Mouse (Mus musculus) mature B cell (primary cell): ENCODE measurements around the gene Mbnl1.
"Not testable (repeated sequence)": the region's sequence is repeated elsewhere in the genome, so short reads cannot be mapped to it uniquely, and the experiment has no call there.

Experiments used
- in situ Hi-C: fragments of 300-500 bp; cut with MboI; formaldehyde crosslinking; loops from 2 replicates; pipeline ENCODE4 v1.14.3; 2019

Gene Mbnl1

DNA sequence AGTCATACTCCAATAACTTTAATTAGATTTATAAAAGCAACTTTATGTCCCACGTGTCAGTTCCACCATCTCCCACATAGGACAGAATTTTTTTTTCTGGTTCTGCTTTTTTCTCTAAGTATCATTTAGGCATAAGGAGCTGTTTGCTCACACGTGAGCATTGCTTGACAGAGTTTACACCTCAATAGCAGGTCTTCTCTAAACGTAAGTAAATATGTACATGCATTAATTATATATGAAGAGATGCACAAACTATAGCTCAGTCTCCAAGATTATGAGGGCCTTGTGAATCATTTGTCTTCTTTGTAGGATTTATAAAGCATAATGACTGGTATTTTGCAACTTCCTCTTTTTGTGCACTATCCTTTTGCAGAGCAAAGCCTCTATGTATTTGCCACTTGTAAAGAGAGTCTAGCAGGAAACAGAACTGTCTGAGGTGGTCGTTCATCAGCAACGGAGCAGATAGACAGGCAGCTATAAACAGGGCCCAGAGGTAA lies at the start of gene Mbnl1:
Gene Mbnl1, plus strand, starts transcription at position 150 of the 497 bp plus-strand sequence.
- in situ Hi-C loops = no loop called here

GRCm38 (mm10) chr3:60424148-60424547 lies 48.5 kb upstream of the Mbnl1 start:
- in situ Hi-C loops = no loop called here

- in situ Hi-C loops = no loop called here
Measured at GRCm38 (mm10) chr3:60429049-60429448, 43.6 kb upstream of the Mbnl1 start.

DNA sequence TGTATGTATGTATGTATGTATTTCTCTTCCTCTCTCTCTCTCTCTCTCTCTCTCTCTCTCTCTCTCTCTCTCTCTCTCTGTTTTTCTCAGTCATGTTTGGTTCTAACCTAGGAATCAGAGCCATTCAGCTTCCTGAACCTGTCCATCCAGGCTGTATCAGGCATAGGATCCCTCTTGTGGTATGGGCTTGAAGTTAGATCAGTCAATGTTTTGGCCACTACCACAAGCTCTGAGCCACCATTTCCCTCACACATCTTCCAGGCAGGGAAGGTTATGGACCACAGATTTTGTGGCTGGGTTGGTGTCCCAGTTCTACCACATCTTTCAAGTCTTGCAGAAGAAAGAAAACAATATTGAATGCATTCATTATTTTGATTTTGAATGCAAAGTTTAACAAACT lies 35.4 kb upstream of the Mbnl1 start:
- in situ Hi-C loops = no loop called here

DNA sequence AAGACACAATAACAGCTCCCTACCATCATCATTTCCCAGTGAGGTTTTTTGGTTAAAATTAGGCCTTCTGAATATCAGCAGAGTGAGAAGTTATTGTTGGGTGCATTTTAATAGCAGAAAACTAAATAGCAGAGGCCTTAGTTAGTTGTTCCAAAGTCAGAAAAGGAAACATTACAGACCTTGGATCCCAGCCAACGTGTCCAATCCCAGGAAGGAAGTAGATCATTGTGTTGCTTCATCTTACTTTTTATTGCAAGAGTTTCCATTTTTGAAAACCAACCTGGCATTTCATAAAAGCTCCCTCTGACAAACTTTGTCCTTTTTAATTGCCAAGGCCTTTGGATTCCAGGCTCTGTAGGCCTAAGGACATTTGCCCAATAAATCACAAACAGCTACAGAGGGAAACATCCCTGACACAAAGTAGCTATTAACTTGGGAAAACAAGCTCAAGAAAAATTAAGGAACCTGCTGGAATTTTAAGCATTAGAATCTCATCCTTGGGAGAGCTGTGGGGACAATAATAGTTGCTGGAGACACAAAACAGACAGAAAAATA lies 34.9 kb upstream of the Mbnl1 start:
- in situ Hi-C loops = no loop called here

GRCm38 (mm10) chr3:60438715-60439114 lies 33.9 kb upstream of the Mbnl1 start:
- in situ Hi-C loops = no loop called here

GRCm38 (mm10) chr3:60461828-60462521 lies 10.7 kb upstream of the Mbnl1 start:
- in situ Hi-C loops = no loop called here

DNA sequence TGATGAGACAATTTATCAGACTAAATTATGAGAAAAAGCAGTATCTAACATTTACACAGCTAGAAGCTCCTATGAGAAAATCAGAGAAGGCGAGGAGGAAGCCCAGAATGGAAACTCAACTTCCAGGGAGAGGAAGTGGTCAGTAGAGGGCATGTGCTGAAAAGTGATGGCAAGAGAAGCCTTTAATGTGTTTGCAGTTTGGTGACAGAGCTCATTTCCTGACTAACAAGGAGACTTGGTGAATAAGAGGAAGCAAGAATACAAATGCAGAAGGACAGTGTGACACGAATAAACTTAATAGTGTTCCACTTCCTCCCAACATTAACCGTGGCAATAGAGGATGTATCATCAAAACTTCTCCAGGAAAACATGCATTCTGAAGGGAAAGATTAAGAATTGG lies 4.0 kb upstream of the Mbnl1 start:
- in situ Hi-C loops = not testable (repeated sequence)

DNA sequence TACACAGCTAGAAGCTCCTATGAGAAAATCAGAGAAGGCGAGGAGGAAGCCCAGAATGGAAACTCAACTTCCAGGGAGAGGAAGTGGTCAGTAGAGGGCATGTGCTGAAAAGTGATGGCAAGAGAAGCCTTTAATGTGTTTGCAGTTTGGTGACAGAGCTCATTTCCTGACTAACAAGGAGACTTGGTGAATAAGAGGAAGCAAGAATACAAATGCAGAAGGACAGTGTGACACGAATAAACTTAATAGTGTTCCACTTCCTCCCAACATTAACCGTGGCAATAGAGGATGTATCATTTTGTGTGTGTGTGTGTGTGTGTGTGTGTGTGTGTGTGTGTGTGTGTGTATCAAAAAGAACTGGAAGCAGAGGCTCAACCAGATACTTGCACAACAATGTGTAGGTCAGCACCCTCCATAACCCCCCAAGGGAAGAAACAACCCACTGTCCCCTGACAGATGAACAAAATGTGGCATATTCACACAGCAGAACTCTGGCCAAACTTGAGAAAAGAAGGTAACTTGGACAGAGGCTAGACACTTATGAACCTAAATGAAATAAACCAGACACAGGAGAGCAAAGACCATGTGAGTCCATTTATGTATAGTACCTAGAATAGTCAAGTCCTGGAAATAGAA lies 3.3 kb upstream of the Mbnl1 start:
- in situ Hi-C loops = not testable (repeated sequence)

- in situ Hi-C loops = no loop called here
Measured at GRCm38 (mm10) chr3:60472011-60472680, 484 bp upstream of the Mbnl1 start.

GRCm38 (mm10) chr3:60473861-60474653 lies 1.4 kb downstream of the Mbnl1 start:
- in situ Hi-C loops = no loop called here

GRCm38 (mm10) chr3:60474654-60474972 lies 2.0 kb downstream of the Mbnl1 start:
- in situ Hi-C loops = no loop called here

DNA sequence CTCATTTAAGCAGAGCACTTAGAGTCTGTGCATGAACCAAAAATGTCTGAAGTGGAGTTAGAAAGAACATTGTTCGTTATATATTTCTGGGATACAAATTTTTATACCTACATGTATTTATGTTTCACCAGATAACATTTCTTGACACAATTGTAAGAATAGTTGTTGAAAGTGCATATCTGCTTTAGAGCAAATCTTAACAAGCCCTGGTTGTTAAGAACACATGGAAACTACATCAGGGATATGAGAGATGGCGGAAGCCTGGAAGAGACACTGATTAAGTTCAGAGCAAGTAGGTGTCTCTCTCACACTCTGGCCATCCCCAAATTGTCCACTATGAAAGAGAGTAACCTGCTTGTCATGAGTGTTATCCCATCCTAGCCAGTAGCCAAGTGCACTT lies 2.4 kb downstream of the Mbnl1 start:
- in situ Hi-C loops = no loop called here

- in situ Hi-C loops = no loop called here
Measured at GRCm38 (mm10) chr3:60476751-60477255, 4.2 kb downstream of the Mbnl1 start.

GRCm38 (mm10) chr3:60478433-60478832 lies 5.8 kb downstream of the Mbnl1 start:
- in situ Hi-C loops = no loop called here

GRCm38 (mm10) chr3:60480716-60481115 lies 8.1 kb downstream of the Mbnl1 start:
- in situ Hi-C loops = no loop called here

DNA sequence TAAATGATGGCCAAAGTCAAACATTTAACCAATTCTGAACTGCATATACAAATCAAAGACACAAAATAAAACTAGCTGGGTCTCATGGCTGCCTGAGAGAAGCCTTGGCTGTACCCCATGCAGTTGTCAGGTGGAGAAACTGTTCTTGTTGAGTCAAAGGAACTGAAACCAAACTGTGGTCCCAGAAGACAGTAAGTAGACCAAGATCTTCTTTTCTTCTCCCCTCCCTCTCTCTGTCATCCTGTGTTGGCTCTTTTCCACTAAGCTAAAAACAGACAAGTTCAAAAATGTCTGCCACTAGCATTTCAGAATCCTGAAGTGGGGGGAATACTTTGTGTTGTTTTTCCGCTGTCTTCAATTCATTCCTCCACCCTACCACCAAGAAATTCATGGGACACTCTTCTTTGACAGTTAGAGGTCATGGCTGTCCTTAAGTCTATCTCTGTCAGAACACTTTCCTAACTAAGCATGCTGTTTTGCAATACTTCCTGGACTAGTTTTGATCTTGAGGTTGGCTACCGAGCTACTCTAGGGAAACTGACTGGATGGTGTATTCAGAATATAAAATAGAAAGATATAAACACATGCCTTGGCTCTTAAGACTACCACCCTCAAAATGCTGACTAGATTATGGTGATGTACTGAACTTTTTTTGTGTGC lies 9.2 kb downstream of the Mbnl1 start:
- in situ Hi-C loops = no loop called here

- in situ Hi-C loops = no loop called here
Measured at GRCm38 (mm10) chr3:60483305-60483704, 10.7 kb downstream of the Mbnl1 start.

DNA sequence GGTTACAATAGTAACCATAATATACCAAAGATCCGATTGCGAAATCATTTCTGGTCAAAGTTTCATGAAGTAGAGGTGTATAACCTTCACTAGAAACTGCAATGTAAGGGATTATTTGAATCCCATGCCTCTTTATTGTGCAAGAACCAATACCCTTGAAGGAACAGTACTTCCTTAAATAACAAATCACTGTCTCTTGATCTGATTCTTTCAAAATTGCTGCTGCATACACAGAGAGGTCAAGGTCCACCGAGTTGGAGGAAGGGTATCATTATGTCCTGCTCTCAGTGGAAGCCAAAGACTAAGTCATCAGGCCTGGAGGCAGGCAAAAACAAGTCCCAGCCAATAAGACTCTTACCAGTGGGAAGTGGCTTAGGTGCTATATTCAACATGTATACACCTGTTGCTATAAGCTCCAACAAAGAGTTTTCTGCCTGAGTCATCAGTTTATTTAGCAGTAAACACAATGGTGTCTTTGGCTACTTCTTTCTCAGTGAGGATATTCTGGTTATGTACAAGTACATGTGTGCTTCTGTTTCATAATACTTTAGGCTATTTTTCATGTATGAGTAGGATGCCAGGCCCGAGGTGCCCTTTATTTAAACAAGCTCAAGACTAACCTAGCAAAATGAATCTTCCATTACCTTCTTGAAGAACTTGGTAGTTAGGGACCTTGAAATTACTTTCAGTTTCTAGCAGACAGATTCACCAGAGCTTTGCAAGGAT lies 13.5 kb downstream of the Mbnl1 start:
- in situ Hi-C loops = no loop called here

- in situ Hi-C loops = no loop called here
Measured at GRCm38 (mm10) chr3:60486713-60487170, 14.1 kb downstream of the Mbnl1 start.
